Mouse (Mus musculus) midbrain, embryonic 16.5 days (tissue): Measurements from ENCODE around the gene Mrps18b. TPM values are rescaled to one million over a fixed set of nuclear protein-coding genes. Genes with fewer than 3 reads are reported as not detected.

Experiments used
- ATAC-seq: fragments of 200-750 bp; cut with Nextera tagmentation; 2 replicates; pipeline ENCODE4 v1.8.0; 2017; ENCODE audit warnings: moderate TSS enrichment
- H3K27ac ChIP-seq: fragments of 300-500 bp; sonication (generic); 2 replicates; pipeline ENCODE4 v1.5.1; 2014; ENCODE audit warnings: mild to moderate bottlenecking, low read length, mixed read lengths
- H3K27me3 ChIP-seq: fragments of 300-500 bp; sonication (generic); 2 replicates; pipeline ENCODE4 v1.6.1; 2014; ENCODE audit warnings: low read depth, low read length, mixed read lengths; ENCODE audit not compliant: control insufficient read depth, insufficient read depth
- H3K36me3 ChIP-seq: fragments of 300-500 bp; sonication (generic); 2 replicates; pipeline ENCODE4 v1.6.1; 2014; ENCODE audit warnings: mild to moderate bottlenecking, low read length, moderate library complexity, mixed read lengths; ENCODE audit not compliant: control insufficient read depth, insufficient read depth
- H3K4me1 ChIP-seq: fragments of 300-500 bp; sonication (generic); 2 replicates; pipeline ENCODE4 v1.6.1; 2014; ENCODE audit warnings: mild to moderate bottlenecking, low read length, mixed read lengths; ENCODE audit not compliant: control insufficient read depth, insufficient read depth
- H3K4me2 ChIP-seq: fragments of 300-500 bp; sonication (generic); 2 replicates; pipeline ENCODE4 v1.6.1; 2014; ENCODE audit warnings: mild to moderate bottlenecking, low read length, mixed read lengths
- H3K4me3 ChIP-seq: fragments of 300-500 bp; sonication (generic); 2 replicates; pipeline ENCODE4 v1.5.1; 2014; ENCODE audit warnings: low read depth, mild to moderate bottlenecking, low read length, moderate library complexity, mixed read lengths
- H3K9ac ChIP-seq: fragments of 300-500 bp; sonication (generic); 2 replicates; pipeline ENCODE4 v1.6.1; 2014; ENCODE audit warnings: low read depth, low read length, mixed read lengths
- H3K9me3 ChIP-seq: fragments of 300-500 bp; sonication (generic); replicated peaks from 2 replicates; pipeline ENCODE4 v1.6.1; 2014; ENCODE audit warnings: mild to moderate bottlenecking, low read length, mixed read lengths; ENCODE audit not compliant: control insufficient read depth, poor library complexity, severe bottlenecking
- WGBS: fragments of 180-500 bp; shearing (Covaris S2); extraction: QIAGEN DNeasy Blood & Tissue Kit; methylation state at CpG from one replicate; pipeline ENCODE4 v1.1.7; 2014; 5-methylcytosine and 5-hydroxymethylcytosine counted together
- polyA plus RNA-seq: library from polyadenylated mRNA; unstranded; fragments of >200 nt; fragmentation: Nextera tagmentation; extraction: Ambion mirVana; gene quantifications from 2 replicates; pipeline ENCODE4 v1.2.1, GENCODE M21; 2015

Mrps18b gene
- polyA plus RNA-seq, 1 experiment from 2014 or later: 54.4 TPM

DNA sequence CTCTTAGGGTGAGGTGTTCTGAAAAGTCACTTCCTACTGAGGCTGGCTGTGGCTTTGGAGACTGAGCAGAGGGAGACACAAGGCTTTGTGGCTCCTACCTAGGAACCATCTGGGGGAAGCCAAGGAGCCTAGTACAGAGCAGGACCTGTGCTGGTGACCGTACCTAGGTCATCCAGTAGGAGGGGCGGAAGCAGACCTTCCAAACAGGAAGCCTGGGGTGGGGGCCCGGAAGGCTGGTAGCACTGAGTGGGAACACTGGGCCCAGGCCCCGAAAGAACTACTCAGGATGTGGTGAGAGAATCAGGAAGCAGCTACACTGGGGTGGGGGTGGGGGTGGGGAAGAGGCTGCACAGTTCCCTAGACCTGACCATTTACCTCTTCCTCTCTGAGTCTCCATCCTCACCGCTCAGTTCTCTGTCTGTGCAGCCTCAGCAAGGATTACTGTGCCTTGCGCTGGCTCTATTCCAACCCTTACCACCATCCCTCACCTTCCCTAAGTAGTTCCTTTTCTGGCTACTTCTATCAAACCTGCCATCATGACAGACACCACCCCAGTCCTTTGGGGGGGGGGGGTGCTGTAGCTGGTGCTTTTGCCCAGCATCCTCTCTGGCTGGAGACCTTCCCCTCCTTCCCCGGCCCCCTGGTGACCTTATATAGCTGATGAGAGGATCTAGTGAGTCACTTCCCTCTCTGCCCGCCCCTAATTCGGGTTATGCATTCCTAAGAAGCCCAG is 45.9 kb downstream of the Mrps18b start:
- H3K4me2 ChIP-seq: peak overlapping the region; percentile 95
- peaks cover 52% of the 10 kb centered on the region for H3K4me1 ChIP-seq
- no peak for ATAC-seq
- peak overlapping the region; percentile 57 for H3K9ac ChIP-seq
- peak overlapping the region; percentile 74 for H3K4me3 ChIP-seq
- H3K36me3 ChIP-seq: peaks cover 4% of the 10 kb centered on the region
- H3K27ac ChIP-seq: peak overlapping the region; percentile 54; the same call in 1 of the 2 replicates
- H3K27me3 ChIP-seq: no peaks in the 10 kb centered on the region
- 76% methylated on average over 9 of the region's 9 CpGs for WGBS
- no peaks in the 10 kb centered on the region; the same call in 1 of the 2 replicates for H3K9me3 ChIP-seq

DNA sequence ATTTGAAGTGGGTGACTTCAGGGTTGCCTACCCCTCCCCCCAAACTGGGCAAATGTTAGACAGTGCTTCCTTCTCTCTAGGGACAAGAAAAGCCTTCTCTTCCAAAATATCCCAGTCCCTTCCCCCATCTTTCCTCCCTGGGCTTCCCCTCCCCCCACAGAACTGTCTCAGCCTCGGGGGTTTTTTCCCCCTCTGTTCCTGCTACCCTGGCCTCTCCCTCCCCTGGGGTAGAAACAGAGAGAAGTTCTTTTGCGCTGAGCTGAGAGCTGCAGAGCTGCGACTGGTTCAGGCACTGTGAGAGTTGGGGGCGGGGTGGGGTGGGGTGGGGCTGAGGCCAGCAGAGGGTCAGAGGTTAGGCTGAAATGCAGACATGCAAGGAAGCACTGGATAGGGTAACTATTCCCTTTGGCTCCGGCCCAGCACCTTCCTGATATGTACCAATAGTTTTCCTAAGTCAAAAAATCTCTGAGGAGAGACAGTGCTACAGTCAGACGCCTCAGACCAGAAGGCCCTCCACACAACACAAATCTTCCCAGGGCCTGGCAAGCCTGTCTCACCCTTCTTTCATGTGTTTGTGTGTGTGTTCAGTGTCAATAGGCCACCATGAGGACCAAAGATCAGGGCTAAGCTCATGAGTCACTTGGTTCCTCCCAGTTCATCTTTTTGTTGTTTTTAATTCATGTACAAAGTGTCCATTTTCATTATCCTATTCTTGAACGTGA is 46.7 kb downstream of the Mrps18b start:
- H3K27ac ChIP-seq: peak overlapping the region; percentile 48; the same call in 1 of the 2 replicates
- 1% methylated on average over 7 of the region's 7 CpGs for WGBS
- no peak for ATAC-seq
- H3K9ac ChIP-seq: peak overlapping the region; percentile 85
- H3K36me3 ChIP-seq: no peaks in the 10 kb centered on the region; the same call in 1 of the 2 replicates
- no peaks in the 10 kb centered on the region; the same call in 1 of the 2 replicates for H3K9me3 ChIP-seq
- peak overlapping the region; percentile 74 for H3K4me3 ChIP-seq
- H3K4me1 ChIP-seq: peaks cover 57% of the 10 kb centered on the region
- H3K27me3 ChIP-seq: no peaks in the 10 kb centered on the region
- peak overlapping the region; percentile 95 for H3K4me2 ChIP-seq

DNA sequence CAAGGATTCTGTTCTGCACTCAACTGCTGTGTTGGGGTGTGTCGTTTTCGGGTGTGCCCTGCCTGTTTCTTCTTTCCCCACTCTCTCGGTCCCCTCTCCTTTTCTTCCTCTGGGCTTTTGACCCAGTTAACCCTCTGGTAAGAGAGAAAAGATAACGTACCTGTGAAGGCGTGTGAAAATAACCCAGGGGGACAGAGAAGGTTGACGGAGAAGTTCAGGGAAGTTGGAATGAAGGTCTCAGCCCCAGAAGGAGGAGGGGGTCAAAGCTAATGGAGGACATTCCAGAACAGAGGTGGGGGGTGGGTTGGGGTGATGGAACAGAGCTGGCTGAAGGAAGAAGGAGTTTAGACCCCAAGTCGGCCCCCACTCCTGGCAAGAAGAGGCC is 47.2 kb downstream of the Mrps18b start:
- Histone ChIP-seq H3K4me2 (peak overlapping the region; percentile 95), H3K27ac (peak overlapping the region; percentile 95; the same call in 1 of the 2 replicates), H3K4me3 (peak overlapping the region; percentile 74), H3K9me3 (no peaks in the 10 kb centered on the region; the same call in 1 of the 2 replicates), H3K27me3 (no peaks in the 10 kb centered on the region), H3K9ac (peak overlapping the region; percentile 85), H3K4me1 (peaks cover 58% of the 10 kb centered on the region), H3K36me3 (no peaks in the 10 kb centered on the region; the same call in 1 of the 2 replicates)
- WGBS: 4% methylated on average over 7 of the region's 7 CpGs
- no peak for ATAC-seq

DNA sequence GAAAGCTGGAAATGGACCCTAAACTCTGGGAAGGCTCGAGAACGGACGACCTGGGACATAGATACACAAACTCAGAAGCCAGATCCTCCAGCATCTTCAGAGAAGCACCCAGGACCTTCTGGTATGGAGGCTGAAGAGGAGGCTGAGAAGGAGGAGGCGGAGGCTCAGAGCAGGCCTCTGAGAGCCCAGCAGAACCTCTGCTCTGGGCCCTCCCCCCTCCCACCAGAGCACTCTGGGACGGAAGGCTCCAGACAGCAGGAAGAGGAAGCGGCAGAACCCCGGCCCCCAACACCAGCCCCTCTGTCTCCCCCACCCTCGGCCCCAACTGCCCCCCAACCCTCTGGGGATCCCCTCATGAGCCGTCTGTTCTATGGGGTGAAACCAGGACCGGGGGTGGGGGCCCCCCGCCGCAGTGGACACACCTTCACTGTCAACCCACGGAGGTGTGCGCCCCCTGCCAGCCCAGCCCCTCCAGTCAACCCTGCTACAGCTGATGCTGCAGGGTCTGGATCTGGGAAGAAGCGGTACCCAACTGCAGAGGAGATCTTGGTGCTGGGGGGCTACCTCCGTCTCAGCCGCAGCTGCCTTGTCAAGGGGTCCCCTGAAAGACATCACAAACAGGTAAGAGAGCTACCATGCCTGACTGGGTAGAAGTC is 47.9 kb downstream of the Mrps18b start:
- Histone ChIP-seq H3K36me3 (no peaks in the 10 kb centered on the region; the same call in 1 of the 2 replicates), H3K9ac (peak overlapping the region; percentile 85), H3K27ac (peak overlapping the region; percentile 95), H3K4me2 (peak overlapping the region; percentile 95), H3K4me3 (peak overlapping the region; percentile 74), H3K9me3 (no peaks in the 10 kb centered on the region; the same call in 1 of the 2 replicates), H3K27me3 (no peaks in the 10 kb centered on the region), H3K4me1 (peaks cover 58% of the 10 kb centered on the region)
- 37% methylated on average over 15 of the region's 17 CpGs for WGBS
- ATAC-seq: no peak

DNA sequence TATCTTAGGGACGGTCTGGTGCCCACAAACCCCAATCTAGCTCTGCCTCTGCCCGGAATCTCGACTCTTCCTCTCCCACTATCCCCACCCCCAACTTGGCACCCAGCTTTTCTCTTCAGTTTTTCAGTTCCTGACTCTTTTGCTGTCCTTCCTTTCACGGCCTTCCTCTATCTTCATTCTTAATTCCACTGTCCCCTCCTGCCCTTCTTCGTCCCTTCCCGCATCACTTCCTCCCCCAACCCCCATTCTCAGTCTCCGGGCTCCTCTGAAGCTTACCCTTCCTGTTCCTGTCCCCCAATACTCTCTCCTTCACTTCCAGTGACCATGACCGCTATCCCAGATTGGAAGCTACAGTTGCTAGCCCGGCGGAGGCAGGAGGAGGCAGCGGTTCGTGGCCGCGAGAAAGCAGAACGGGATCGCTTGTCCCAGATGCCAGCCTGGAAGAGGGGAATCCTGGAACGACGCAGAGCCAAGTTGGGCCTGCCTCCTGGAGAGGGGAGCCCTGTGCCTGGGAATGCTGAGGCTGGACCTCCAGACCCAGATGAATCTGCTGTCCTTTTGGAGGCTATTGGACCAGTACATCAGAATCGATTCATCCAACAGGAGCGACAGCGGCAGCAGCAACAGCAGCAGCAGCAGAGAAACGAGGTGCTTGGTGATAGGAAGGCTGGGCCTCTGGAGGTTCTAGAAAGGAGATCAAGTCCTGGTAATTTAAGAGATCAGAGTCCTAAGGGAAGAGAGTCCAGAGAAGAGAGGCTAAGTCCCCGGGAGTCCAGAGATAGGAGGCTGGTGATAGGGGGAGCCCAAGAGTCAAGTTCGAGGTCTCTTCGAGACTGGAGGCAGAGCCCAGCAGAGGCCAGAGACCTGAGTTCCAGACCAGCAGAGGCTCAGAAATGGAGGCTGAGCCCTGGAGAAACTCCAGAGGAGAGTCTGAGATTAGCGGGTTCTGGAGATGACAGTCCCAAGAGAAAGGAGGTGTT is 49.0 kb downstream of the Mrps18b start:
- WGBS: 7% methylated on average over 26 of the region's 26 CpGs
- H3K4me1 ChIP-seq: peaks cover 49% of the 10 kb centered on the region
- no peak; the same call in 1 of the 2 replicates for ATAC-seq

DNA sequence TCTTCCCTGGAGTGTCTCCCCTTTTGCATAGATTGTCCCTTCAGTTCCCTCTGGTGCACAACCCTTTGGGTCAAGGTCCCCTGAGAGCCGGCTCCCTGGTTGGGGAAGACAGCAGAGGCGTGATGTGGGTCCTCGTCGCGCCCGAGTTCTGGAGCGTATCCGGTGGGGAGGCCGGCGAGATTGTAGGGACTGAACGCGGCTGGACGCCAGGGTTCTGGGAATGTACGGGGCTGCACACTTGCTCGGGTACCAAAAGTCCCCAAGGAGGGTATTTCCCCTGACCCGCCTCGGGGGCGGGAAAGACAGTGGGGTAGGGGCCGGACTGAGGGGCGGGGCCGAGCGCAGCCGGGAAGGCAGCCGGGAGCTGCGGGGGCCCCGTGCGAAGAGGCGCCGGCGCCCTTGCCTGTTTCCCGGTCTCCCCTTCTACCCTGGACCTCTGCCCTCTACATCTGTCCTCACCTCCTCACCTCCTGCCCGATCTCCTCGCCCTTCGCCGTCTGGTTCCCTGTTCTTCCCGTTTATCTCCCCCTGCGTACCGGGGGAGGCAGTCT is 49.8 kb downstream of the Mrps18b start:
- Histone ChIP-seq H3K4me3 (peak overlapping the region; percentile 74), H3K9me3 (no peaks in the 10 kb centered on the region; the same call in 1 of the 2 replicates), H3K27ac (peak overlapping the region; percentile 95), H3K4me1 (peaks cover 50% of the 10 kb centered on the region), H3K9ac (peak overlapping the region; percentile 85), H3K36me3 (no peaks in the 10 kb centered on the region; the same call in 1 of the 2 replicates), H3K4me2 (peak overlapping the region; percentile 95), H3K27me3 (no peaks in the 10 kb centered on the region)
- ATAC-seq: peak; percentile 21
- WGBS: under 1% methylated on average over 24 of the region's 38 CpGs

More for the DNA sequence above, 49.0 kb downstream of the Mrps18b start:
- no peaks in the 10 kb centered on the region; the same call in 1 of the 2 replicates for H3K9me3 ChIP-seq
- no peaks in the 10 kb centered on the region; the same call in 1 of the 2 replicates for H3K36me3 ChIP-seq
- no peaks in the 10 kb centered on the region for H3K27me3 ChIP-seq
- H3K4me3 ChIP-seq: peak overlapping the region; percentile 74
- H3K27ac ChIP-seq: peak overlapping the region; percentile 95
- peak overlapping the region; percentile 95 for H3K4me2 ChIP-seq
- peak overlapping the region; percentile 85 for H3K9ac ChIP-seq

DNA sequence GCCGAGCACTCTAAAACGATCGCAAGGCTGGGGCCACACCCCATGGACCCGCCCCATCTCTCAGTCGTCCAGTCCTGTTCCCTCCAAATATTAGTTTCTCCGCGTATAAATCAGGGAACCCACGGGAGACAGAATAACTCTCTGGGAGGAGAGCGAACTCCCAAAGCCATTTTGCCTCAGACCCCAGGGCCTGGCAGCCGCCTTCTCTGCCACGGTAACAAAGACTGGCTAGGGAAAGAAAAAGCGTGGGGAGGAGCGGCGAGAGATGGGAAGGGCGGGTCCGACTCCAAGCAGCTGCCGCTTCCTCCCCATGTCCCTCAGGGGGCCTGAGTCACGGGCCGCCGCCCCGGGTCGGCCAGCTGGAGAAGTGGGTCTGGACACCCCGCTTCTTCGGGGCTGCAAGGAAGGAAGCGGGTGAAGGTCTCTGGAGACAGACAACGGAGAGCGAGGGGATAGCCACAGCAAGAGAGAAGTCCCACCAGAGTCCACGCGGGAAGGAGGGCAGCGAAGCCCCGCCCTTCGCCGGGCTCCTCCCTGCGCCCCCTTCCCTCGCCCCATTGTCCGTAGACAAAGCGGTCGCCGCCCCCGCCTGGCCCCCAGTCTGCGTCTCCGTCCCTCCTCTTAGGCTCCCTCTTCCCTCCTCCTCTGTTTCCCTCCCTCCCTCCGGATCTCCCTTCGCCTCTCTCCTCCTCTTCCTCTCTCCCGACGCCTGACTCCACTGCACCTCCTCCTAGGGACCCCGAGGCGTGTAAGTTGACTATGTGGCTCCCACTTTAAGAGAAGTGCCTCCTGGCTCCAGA is 50.5 kb downstream of the Mrps18b start, which contains the start of gene Ppp1r18:
Gene Ppp1r18, plus strand, starts transcription at position 113 of the 800 bp plus-strand sequence.
- 0% methylated on average over 47 of the region's 48 CpGs for WGBS
- Histone ChIP-seq H3K9me3 (no peaks in the 10 kb centered on the region), H3K4me3 (peak within 1 kb of the TSS; percentile 74), H3K36me3 (no peaks in the 10 kb centered on the region), H3K4me2 (peak within 1 kb of the TSS; percentile 95), H3K27ac (peak within 1 kb of the TSS; percentile 95), H3K4me1 (peaks cover 50% of the 10 kb centered on the region), H3K9ac (peak within 1 kb of the TSS; percentile 85), H3K27me3 (no peaks in the 10 kb centered on the region)
- peak; percentile 53 for ATAC-seq
